Mouse (Mus musculus) right cerebral cortex, postnatal 25 days (tissue): ENCODE data around the gene Irak1.

Experiments
- DNase-seq: peaks from one replicate; pipeline ENCODE4 v3.0.0; 2022

The Irak1 gene

GRCm38 (mm10) chrX:73965307-73965706 is 58.4 kb downstream of the Irak1 start:
- peak; percentile 66 for DNase-seq

GRCm38 (mm10) chrX:73964363-73964762 is 59.4 kb downstream of the Irak1 start:
- DNase-seq, result no peak
